Mouse (Mus musculus): Measurements from ENCODE around the gene Atxn7l1.

Gene Atxn7l1

DNA sequence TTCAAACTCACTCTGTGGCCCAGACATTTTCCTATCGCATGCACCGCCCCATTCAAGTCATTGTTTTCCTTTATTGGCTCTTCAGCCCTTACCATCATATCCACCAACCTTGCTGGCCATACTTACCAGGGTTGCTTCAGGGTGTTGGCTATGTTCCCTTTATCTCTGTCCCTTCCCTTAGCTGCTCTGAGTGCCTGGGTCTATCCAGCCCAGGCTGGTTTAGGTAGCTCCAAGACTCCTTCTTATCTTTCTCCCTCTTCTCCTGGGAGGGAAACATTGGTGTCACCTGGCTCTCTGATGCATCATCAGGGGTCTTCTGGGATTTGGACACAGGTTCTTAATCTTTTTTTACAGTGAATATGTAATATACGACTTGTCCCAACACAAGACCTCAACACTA lies 36.6 kb downstream of the Atxn7l1 start:
- no peak for DNase-seq

DNA sequence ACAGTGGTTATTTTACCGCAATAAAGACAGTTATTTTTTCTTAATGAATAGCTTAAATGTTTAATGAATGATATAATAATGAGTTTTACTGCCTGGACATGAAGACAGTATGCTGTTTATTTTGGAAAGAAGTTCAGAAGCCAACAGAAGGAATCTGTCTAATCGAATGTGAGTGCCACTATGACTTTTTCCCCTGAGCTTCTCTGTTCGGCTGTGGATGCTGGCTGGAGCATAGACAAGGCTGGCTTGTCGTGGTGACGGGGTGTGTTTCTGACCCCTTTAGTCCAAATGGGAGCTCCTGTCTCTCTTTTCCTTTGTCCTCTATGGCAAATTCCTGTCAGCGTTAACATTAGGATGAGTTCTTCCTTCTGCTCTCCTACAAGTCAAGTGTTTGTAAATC lies 37.6 kb downstream of the Atxn7l1 start:
- no peak for DNase-seq

DNA sequence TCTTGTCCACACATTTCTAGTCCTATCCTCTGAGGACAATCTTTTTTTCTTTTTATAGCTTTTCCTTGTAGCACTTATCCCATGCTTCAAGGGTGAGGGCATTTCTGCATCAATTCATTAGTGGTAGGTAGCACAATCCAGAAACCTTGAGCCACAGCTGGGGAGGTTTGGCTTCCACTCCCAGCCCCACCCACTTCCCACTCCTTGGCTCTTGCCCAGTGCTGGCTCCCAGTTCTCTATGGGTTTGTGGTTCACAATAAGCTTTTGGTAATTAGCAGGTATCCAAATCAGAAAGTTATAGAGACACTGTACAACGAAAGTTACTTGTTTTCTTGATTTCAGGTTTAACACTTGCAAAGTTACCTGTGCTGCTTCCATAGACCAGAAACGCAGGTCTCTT lies 38.8 kb downstream of the Atxn7l1 start:
- no peak for DNase-seq

DNA sequence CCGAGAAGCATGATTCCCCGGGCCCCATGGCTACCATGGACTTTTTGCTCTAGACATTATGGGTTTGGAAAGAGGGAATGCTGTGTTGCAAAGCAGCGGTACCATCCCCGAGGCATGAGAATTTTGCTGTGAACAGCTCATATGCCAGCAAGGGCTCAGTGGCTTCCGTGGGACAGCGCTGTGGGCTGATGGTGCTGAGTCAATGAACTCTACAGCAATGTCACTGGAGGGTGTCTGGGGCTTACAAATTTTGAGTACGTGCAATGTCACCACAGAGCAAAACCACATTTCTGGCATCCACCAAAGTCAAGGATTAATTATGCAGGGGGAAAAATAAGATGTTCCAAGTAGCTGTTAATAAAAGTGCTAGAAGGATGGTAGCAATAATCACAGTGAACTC lies 42.6 kb downstream of the Atxn7l1 start:
- no peak for DNase-seq

DNA sequence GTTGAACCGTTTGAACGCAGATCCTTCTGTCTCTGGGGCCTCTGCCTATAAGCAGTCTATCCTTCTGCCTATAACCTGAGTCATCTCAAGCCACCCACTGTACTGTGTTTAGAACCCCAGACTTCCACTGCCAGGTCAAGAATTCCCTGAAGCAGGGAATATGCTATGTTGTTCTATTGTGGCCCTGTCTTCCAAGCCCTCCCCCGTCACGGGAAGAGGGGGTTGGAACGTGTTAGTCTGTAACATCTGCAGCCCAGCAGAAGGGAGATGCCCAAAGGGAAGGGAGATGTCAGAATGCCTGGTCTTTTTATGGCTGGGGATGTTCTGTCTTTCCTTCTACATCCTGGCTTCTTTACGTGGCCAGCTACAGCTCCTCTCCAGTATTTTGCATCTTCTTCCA lies 43.1 kb downstream of the Atxn7l1 start:
- DNase-seq = no peak

DNA sequence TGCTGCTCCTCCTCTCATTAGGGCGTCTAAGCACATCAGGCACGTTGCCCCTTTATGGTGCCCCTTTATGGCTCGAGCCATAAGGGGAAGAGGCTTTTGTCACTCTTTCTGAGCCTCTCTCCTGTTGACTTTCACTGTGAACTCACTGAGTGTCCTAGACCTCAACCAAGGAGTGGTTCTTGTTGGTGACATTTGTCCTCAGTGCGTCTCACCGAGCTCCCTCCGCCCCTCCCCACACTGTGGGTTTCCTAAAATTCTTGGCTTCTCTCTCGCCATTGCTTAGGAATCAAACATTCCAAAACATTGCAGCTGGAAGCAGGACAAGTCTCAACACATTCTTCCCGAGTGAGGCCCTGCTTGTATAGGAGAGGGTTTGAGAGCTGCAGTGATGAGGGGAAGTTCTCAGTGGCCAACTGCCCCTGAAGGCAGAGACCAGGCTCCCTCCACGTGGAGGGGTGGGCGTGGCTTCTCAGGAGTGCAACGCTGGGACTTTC lies 46.0 kb downstream of the Atxn7l1 start:
- no peak for DNase-seq

DNA sequence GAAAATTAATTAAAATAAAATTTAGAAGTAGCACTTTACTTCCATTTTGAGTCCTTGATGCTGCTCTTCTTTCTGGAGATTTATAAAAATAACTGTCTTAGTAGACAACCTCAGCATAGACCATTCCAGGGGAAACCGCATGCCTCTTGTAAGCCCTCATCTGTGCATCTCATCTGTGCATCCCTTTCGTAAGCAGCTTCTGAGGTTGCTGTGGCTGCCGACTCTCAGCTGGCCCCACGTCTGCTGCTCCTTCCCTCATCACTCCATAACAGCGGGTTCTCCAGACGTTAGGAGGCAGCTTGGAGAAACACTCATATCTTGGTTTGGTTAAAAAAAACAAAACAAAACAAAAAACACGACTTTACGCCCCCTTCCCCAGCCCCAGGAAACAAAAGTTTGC lies 47.7 kb downstream of the Atxn7l1 start:
- DNase-seq = no peak

DNA sequence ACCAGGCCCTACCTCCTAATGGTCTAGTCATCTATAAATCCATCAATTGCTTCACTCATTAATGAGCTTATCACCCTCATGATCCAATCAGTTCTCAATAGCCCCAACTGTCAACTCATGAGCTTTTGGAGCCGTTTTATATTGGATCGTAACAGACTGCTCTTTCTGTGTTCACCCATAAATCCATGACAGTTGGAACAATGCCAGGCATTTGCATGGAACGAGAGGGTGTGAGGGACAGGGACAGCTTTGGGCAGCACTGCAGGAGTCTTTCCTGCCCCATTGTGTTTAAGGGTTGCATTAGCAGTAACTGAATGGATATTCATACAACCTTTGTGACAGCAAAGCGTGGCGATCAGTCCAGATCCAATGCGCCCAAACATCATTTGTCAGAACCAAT lies 49.8 kb downstream of the Atxn7l1 start:
- no peak for DNase-seq

DNA sequence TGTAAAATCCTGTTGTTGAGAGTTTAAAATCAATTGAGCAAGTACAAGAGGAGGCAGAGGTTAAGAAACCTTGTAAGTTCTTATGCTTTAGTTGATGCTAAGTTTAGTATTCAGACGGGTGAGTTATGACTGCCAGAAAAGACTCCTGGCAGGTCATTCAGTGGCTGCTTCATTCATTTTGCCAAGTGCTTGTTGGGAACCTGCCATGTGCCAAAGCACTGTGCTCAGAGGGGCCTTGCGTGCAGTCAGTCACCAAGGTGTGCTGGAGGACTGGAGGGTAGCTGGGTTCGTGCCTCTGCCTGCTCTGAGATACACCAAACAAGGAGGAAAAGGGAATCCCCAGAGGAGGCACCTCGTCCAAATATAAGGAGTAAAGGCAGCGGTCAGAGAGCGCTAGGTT lies 50.3 kb downstream of the Atxn7l1 start:
- no peak for DNase-seq

DNA sequence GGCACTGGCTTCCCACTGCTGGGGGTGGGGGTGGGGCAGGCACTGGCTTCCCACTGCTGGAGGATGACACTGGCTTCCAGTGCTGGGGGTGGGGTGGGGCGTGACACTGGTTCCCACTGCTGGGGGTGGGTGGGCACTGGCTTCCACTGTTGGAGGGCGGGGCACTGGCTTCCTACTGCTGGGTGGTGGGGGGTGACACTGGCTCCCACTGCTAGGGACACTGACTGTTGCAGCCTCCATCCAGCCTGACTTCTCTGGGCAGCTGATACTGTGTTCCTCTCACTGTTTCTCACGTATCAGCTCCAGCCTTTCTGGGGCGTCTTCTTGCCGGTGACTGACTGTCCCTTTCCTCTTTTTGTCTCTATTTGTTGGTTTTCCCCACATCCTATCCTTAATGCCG lies 53.6 kb downstream of the Atxn7l1 start:
- DNase-seq = no peak

DNA sequence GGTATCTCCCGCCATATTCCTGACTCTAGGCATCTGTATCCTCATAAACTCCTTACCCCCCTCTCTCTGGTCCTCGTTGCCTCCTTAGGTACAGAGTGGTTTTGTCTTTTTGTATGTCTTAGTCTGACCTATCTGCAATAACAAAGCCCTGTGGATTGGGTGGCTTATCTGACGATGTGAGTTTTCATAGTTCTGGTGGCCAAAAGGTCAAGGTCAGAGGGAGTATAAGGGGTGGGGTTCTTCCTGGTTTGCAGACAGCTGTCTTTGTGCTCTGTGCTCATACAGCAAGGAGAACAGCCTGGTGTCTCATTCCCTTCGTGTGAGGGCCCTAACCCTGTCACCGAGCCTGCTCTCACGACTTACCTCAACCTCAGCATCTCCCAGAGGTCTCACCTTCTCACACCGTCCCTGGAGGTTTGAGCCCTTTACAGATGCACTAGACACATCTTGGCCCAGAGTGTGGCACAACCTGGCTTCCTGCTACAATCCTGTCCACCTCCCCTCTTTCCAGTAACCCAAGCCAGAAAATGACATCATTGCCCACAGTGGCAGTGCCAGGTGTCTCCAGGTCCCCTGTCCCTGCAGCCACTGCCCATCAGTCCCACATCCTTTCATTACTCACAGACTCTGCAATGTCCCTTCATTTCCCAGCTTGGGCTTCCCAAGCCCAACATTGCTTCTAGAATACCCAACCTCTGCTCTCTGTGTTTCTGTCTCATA lies 54.2 kb downstream of the Atxn7l1 start:
- DNase-seq = no peak

DNA sequence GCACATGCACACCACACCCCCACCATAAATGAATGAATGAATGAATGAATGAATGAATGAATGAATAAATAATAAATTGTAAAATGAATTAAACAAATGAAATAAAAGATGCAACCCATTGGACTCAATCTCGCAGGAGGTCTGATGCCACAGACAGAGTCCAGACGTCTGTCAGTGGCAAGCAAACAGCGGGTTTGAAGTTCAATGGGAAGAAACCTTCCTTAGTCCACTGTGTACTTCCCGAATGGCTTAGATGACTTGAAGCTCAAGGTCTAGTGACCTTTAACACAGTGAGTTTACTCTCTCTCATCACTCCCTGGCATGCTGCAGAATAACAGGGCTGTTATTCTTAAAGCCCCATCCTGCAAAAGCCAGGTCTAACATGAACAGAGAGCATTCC lies 57.8 kb downstream of the Atxn7l1 start:
- DNase-seq = no peak

DNA sequence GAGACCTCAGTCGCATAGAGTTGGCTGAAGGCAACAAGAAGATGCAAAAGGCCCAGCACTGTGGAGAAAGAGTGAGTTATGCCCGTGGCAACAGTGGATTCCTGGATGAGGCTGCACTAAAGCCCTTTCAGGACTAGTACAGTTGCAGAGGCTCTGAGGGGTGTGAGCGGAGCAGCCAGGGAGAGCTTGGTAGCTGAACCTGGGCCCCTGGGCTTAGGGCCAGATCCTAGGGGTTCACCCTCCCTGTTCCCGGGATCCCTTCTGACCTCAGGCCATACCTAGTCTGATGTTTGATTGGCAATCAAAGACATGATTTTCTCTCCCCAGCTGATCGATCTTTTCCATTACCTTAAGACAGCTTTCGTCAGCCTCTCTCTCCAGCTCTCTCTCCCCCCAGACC lies 58.8 kb downstream of the Atxn7l1 start:
- no peak for DNase-seq

DNA sequence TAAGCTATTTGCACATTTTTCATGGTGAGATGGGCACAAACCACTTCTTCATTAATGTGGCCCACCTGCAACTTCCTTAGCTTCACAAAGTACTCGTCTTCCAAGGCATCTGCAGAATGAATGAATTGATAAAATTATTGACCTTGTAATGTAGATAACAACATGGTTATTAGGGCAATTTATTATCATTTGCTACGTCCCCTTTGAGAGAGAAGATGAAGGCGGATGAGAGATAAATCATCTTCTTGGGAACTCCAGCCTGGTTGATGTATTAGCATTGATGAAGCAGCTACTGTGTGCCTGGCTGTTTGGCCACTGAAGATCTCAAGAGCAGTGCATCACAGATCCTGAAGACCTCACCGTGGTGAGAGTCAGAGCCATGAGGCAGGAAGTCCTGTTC lies 63.4 kb downstream of the Atxn7l1 start:
- DNase-seq = no peak

DNA sequence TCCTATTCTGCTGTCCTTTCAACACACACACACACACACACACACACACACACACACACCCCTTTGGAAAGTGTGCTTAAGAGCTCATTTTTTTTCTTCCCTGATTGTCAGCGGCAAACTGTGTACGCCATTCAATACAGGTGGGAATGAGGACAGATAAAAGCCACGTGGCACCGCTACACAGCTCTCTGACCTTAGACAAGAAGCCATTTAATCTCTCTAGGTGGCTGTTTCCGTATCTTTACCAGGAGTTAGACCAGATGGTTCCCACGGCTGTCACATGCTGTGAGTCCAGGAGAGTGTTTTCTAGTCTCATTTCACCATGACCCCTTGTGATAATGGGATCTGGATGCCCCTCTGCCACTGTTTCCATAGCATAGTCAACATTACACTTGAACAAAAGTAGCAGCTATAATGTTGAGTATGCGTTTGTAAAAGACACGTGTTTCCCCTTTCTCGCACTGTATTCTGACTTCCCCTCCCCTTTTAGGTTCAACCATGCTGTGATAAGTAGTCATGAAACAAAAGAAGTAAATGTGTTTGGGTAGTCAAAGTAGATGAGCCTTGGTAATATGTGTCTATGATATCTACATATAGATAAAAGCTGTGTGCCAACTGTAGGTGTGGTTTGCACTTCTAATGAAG lies 70.8 kb downstream of the Atxn7l1 start:
- DNase-seq = no peak

DNA sequence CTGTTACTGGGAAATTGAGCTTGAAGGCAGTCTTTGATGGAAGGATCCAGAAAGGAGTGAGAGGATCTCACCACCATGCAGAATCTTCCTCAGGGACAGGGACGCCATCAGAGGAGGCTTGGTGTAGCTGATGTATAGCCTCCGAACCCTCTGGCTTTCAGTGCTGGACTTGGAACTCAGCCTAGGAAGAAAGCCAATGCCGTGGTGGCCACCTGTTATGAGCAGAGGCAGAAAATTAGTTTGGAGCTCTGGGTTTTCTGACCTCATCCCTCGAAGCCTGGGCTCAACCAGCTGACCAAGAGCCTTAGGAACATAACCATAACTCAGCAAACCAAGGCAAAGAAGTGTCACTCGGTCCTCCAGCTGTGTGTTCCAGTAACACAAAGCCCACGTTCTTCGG lies 71.9 kb downstream of the Atxn7l1 start:
- no peak for DNase-seq

DNA sequence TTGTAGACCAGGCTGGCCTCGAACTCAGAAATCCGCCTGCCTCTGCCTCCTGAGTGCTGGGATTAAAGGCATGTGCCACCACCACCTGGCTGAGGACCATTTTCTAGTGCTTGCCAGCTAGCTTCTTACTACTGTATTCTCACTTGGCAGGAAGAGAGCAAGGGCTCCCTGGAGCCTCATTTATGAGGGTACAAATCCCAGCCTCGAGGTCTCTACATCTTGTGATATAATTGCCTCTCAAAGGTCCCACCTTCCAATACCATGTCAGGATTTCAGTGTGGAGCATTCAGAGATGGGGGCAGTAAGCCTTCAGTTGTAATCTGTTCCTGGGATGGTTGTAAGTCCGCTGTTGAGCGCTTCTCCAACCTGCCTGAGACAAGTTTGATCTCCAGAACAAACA lies 72.6 kb downstream of the Atxn7l1 start:
- DNase-seq = no peak

DNA sequence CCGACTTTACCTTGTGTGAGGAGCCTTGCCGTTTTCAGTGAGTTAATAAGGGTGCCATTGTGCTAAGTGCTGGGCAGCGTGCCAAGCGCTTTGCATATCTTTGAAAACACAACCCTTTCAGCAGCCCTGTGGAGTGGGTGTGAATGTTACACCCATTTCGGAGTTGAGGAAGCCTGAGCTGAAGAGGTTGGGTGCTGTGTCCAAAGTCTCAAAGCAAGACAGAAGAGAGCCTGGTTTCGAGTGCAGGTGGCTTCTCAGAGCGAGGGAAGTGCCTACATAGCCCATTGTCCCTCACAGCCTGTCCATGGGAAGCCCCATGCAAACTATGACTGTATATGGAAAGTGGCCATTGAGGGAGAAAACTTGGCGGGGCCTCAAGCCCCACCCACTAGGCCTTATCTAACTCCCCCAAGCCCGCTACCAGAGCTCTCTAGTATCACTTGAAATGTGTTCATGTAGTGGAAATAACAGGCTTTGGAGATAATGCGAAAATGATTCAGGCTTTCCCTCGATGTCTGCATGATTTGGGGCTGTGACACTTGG lies 73.1 kb downstream of the Atxn7l1 start:
- no peak for DNase-seq

DNA sequence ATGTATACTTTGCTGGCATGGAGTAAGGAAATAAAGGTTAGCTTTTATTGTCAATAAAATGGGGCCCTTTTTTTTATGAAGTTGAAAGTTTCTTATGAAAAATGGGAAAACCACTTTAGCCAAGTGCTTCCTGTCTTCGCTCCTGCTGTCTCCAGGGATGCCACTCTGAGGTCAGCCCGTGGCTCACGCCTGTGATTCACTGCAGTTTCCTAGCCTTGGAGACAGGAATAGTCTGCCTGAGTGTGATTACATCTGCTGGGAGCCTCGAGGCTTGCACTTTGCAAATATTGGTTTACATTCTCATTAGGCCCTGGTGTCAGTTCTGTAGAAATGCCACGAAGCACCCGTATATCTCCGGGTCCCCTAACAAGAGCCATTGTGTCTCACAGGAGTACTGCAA lies 74.7 kb downstream of the Atxn7l1 start:
- no peak for DNase-seq

DNA sequence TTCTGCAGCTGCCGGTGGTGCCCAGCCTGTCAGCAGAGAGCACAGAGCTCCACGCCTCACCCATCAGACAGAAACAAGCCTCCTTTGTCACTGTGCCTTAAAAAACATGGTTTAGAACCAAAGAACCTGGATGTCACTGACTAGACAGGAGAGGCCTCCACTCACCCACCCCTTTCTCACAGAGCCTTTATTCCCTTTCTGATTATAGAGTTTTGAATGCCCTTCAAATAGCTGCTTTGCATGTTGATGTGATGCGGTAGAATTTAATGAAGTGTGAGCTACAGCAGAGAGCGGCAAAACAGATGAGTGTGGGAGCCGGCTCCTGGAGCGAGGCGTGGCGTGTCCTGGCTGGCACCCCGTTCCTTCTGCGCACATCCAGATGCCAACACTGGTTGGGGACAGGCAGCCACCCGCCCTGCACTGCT lies 77.6 kb downstream of the Atxn7l1 start:
- no peak for DNase-seq

DNA sequence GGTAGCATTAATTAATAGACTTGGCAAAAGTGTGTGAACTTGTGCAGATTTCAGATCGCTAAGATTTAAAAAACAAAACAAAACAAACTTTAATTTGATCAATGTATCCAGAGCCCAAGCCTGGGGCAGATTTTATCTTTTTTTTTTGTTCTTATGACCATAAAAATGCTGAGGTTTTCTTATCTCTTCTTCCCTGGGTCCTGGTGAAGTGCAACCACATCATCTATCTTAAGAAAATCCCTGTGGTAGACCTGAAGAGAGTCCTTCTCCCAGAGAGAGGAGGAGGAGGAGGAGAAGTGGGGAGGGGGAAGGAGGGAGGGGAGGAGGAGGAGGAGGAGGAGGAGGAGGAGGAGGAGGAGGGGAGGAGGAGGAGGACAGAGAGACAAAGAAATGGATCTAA lies 78.5 kb downstream of the Atxn7l1 start:
- DNase-seq = no peak

DNA sequence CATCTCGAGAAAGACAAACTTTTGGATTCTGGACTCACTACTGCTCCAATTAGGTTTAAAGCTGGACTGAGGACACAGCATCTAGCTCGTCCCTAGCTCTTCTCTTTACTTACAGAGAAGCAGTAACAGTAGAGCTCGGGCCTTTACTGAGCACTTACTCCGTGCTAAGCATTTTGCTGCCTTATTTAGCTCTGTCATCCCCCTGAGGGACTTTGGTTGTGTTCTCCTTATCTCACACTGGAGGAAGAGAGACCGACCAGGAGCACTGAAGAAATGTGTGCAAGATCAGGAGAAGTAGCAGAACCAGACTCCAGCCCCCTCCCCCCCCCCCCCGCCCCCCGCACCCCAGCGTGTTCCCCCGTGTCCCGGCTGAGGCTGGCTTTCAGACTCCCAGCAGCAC lies 79.1 kb downstream of the Atxn7l1 start:
- DNase-seq = no peak

DNA sequence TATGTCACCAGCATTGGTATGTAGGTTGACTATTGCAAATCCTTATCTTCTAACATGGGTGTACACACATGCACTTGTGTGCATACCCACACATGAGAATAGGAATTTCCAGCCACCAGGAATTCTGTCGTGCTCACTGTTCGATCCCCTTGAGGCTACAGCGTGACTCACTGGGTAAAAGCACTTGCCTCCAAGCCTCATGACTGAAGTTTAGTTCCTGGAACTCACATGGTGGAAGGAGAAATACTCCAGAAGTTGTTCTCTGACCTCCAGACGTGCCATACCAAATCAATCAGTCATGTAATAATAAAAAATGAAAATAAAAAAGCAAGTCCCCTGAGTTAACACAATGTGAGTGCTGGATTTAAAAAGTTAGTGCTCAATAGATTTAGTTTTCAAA lies 87.8 kb downstream of the Atxn7l1 start:
- no peak for DNase-seq

DNA sequence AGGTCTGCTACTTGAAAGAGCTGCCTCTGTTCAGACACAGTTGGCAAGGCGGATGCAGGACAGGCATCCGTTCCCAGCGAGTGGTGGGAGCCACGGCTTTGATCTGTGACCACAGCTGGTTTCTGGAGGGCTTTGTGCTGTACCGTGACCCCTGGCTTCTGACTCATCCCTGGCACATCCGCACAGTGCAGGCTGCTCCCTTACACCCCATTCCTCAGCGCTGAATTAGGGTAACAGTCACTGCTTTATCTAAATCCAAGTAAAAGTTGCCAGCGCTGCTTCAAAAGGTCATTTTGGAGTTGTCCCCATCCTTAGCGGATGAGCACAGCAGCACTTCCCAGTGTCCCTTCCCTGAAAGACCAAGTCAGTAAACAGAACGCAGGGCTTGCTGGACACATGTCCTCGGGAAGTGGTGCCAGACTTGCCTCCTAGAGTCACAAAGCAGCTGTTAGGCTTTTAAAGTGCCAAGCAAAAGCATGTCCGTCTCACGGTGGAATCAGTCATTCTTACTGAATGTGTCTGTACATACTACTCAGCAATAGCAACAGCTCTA lies 88.4 kb downstream of the Atxn7l1 start:
- no peak for DNase-seq
